Mouse (Mus musculus) hindbrain, embryonic 16.5 days (tissue): ENCODE results near the gene Fcrla. TPM values are rescaled to one million over a fixed set of nuclear protein-coding genes. Genes with fewer than 3 reads are reported as not detected.
"Not testable (repeated sequence)": the region's sequence is repeated elsewhere in the genome, so short reads cannot be mapped to it uniquely, and the experiment has no call there.

ENCODE experiments used
- ATAC-seq: fragments of 200-750 bp; cut with Nextera tagmentation; 2 replicates; pipeline ENCODE4 v1.8.0; 2017; ENCODE audit warnings: moderate TSS enrichment, moderate library complexity
- H3K27ac ChIP-seq: fragments of 300-500 bp; sonication (generic); 2 replicates; pipeline ENCODE4 v1.5.1; 2014; ENCODE audit warnings: low read depth, mild to moderate bottlenecking, control low read depth, low read length, moderate library complexity
- H3K27me3 ChIP-seq: fragments of 300-500 bp; sonication (generic); replicated peaks from 2 replicates; pipeline ENCODE4 v1.6.1; 2014; ENCODE audit warnings: low read length; ENCODE audit not compliant: control insufficient read depth, insufficient read depth
- H3K36me3 ChIP-seq: fragments of 300-500 bp; sonication (generic); 2 replicates; pipeline ENCODE4 v1.6.1; 2014; ENCODE audit warnings: mild to moderate bottlenecking, low read length, moderate library complexity, mixed read lengths; ENCODE audit not compliant: control insufficient read depth, insufficient read depth
- H3K4me1 ChIP-seq: fragments of 300-500 bp; sonication (generic); 2 replicates; pipeline ENCODE4 v1.6.1; 2014; ENCODE audit warnings: low read depth, low read length; ENCODE audit not compliant: control insufficient read depth, insufficient read depth
- H3K4me2 ChIP-seq: fragments of 300-500 bp; sonication (generic); 2 replicates; pipeline ENCODE4 v1.6.1; 2014; ENCODE audit warnings: mild to moderate bottlenecking, low read length, control low read depth, moderate library complexity
- H3K4me3 ChIP-seq: fragments of 300-500 bp; sonication (generic); 2 replicates; pipeline ENCODE4 v1.5.1; 2014; ENCODE audit warnings: mild to moderate bottlenecking, low read length, control low read depth, moderate library complexity
- H3K9ac ChIP-seq: fragments of 300-500 bp; sonication (generic); 2 replicates; pipeline ENCODE4 v1.6.1; 2014; ENCODE audit warnings: low read depth, mild to moderate bottlenecking, control low read depth, low read length, moderate library complexity
- H3K9me3 ChIP-seq: fragments of 300-500 bp; sonication (generic); 2 replicates; pipeline ENCODE4 v1.6.1; 2014; ENCODE audit warnings: mild to moderate bottlenecking, low read length, moderate library complexity; ENCODE audit not compliant: control insufficient read depth
- WGBS: fragments of 180-500 bp; shearing (Covaris S2); extraction: QIAGEN DNeasy Blood & Tissue Kit; methylation state at CpG from one replicate; pipeline ENCODE4 v1.1.7; 2014; 5-methylcytosine and 5-hydroxymethylcytosine counted together
- polyA plus RNA-seq: library from polyadenylated mRNA; unstranded; fragments of >200 nt; fragmentation: Nextera tagmentation; extraction: Ambion mirVana; gene quantifications from 2 replicates; pipeline ENCODE4 v1.2.1, GENCODE M21; 2015

Gene Fcrla
- polyA plus RNA-seq, 1 experiment from 2014 or later: not detected

DNA sequence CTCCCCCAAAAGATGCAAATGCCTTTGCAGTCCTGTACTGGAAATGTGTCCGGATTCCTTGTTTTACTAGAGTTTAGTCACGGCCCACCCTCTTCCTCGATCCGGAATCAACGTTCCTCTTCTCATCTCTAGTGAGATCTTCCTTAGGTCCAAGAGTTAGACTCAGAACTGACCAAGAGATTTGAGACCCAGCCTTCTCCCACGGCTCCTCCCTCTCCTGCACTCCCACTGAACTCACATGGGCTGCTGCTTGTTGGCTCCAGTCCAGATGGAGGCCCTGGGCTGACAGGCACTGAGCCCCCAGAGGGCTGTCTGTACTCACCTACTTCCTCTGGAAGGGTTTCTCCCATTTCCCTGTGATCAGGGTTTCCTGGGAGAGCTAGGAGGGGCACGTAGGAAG, 35.7 kb upstream of the Fcrla start:
- no peak overlapping the region for H3K9ac ChIP-seq
- H3K4me3 ChIP-seq: no peak overlapping the region
- WGBS: 80% methylated on average over 7 of the region's 7 CpGs
- no peak overlapping the region for H3K27ac ChIP-seq
- H3K4me2 ChIP-seq: no peak overlapping the region
- H3K27me3 ChIP-seq: no peaks in the 10 kb centered on the region
- no peaks in the 10 kb centered on the region for H3K9me3 ChIP-seq
- no peak for ATAC-seq
- no peaks in the 10 kb centered on the region for H3K4me1 ChIP-seq
- no peaks in the 10 kb centered on the region for H3K36me3 ChIP-seq

- H3K4me3 ChIP-seq: no peak overlapping the region
- no peak overlapping the region for H3K9ac ChIP-seq
- ATAC-seq: no peak
- 87% methylated on average over 2 of the region's 2 CpGs for WGBS
- H3K4me2 ChIP-seq: no peak overlapping the region
- H3K4me1 ChIP-seq: no peaks in the 10 kb centered on the region
- no peaks in the 10 kb centered on the region for H3K27me3 ChIP-seq
- no peaks in the 10 kb centered on the region for H3K9me3 ChIP-seq
- no peak overlapping the region for H3K27ac ChIP-seq
- H3K36me3 ChIP-seq: no peaks in the 10 kb centered on the region
These were observed 34.9 kb upstream of the Fcrla start for GRCm38 (mm10) chr1:170962301-170962700.

DNA sequence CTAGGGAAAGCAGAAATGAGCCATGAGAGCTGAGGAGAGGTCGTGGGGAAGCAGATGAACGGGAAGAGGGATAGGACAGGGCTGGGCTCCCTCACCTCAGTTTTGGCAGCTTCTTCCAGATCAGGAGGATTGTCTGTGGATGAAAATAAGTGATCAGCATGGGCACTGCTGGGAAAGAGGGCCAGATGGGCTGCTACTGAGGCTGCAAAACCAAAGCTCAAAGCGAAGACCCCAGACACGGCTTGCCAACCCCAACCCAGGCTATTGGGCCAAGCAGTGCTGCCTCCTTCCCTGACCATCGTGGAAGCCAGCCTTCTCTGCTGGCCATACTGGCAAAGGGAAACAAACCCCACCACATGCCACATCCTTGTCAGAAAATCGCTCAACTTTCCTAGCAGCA, 33.7 kb upstream of the Fcrla start:
- 74% methylated on average over 6 of the region's 6 CpGs for WGBS
- H3K4me3 ChIP-seq: no peak overlapping the region

DNA sequence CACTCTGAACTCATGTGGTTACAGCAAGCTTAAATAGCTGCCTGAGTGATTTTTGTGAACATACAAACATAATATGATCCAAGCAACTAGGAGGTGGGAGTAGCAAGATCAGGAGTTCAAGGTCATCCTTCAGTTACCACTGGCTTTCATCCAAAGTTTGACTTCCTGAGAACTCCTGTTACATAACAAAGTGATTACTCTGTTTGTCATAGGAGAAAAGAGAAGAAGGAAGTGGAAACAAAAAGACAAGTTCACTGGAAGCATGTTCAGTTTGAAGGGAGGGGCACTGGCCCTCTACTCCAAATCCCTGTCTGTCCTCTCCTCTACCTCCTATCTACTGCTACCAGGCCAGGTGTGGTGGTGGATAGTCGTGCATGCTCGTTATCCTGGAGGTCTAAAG, 32.4 kb upstream of the Fcrla start:
- Histone ChIP-seq H3K4me1 (no peaks in the 10 kb centered on the region), H3K27me3 (no peaks in the 10 kb centered on the region), H3K27ac (no peak overlapping the region), H3K9me3 (no peaks in the 10 kb centered on the region), H3K36me3 (no peaks in the 10 kb centered on the region), H3K4me2 (no peak overlapping the region), H3K9ac (no peak overlapping the region), H3K4me3 (no peak overlapping the region)
- 91% methylated on average over 2 of the region's 2 CpGs for WGBS
- no peak for ATAC-seq

More for the DNA sequence above, 33.7 kb upstream of the Fcrla start:
- H3K4me1 ChIP-seq: no peaks in the 10 kb centered on the region
- H3K9ac ChIP-seq: no peak overlapping the region
- no peaks in the 10 kb centered on the region for H3K9me3 ChIP-seq
- ATAC-seq: no peak
- H3K4me2 ChIP-seq: no peak overlapping the region
- H3K27ac ChIP-seq: no peak overlapping the region
- H3K36me3 ChIP-seq: no peaks in the 10 kb centered on the region
- no peaks in the 10 kb centered on the region for H3K27me3 ChIP-seq

DNA sequence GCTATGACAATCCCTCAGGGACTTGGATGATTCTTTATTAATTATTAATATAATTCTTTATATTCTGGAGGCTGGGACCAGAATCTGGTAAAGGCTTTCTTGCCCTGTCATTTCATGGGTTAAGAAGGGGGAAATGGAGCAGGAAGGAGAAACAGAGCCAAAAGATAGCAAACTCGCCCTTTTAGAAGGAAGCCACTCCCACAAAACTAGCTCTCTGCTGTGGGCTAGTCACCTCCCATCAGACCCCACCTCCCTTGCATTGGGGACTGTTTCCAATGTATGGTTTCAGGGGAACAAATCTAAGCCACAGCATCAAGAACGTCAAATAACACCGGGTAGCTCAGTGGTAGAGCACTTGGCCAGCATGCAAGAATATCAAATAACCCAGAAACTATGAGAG, 30.8 kb upstream of the Fcrla start:
- 68% methylated on average over 3 of the region's 3 CpGs for WGBS
- no peak overlapping the region for H3K27ac ChIP-seq
- H3K9ac ChIP-seq: no peak overlapping the region
- no peaks in the 10 kb centered on the region for H3K36me3 ChIP-seq
- no peak overlapping the region for H3K4me2 ChIP-seq
- no peaks in the 10 kb centered on the region for H3K4me1 ChIP-seq
- H3K27me3 ChIP-seq: no peaks in the 10 kb centered on the region
- no peaks in the 10 kb centered on the region for H3K9me3 ChIP-seq
- no peak for ATAC-seq
- no peak overlapping the region for H3K4me3 ChIP-seq

DNA sequence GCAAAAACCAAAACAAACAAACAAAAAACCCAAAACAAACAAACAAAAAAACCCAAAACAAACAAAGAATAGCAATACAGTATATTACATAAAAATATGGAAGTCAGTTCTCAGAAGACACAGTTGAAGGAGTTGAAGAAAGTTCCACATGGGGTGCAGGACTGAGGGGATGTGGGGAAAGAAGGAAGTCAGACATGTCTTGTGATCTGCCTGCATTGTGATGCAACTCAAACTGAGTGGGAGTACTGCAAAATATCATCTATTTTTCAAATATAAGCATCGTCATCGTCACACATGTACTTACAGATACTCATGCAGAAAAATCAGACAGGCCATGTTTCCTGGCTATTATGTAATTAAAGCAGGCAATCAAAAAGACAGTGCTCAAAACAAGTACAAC, 25.8 kb upstream of the Fcrla start:
- WGBS: 91% methylated on average over 2 of the region's 2 CpGs
- no peak for ATAC-seq
- no peak overlapping the region for H3K4me2 ChIP-seq
- no peak overlapping the region for H3K4me3 ChIP-seq
- H3K9me3 ChIP-seq: no peaks in the 10 kb centered on the region
- H3K27ac ChIP-seq: no peak overlapping the region
- H3K27me3 ChIP-seq: no peaks in the 10 kb centered on the region
- no peak overlapping the region for H3K9ac ChIP-seq
- H3K4me1 ChIP-seq: no peaks in the 10 kb centered on the region
- no peaks in the 10 kb centered on the region for H3K36me3 ChIP-seq

- no peaks in the 10 kb centered on the region; the same call in 1 of the 2 replicates for H3K9me3 ChIP-seq
- 71% methylated on average over 3 of the region's 3 CpGs for WGBS
- H3K9ac ChIP-seq: no peak overlapping the region
- no peak overlapping the region for H3K27ac ChIP-seq
- H3K4me1 ChIP-seq: no peaks in the 10 kb centered on the region
- ATAC-seq: no peak
- H3K4me3 ChIP-seq: no peak overlapping the region
- no peak overlapping the region for H3K4me2 ChIP-seq
- no peaks in the 10 kb centered on the region for H3K36me3 ChIP-seq
- H3K27me3 ChIP-seq: no peaks in the 10 kb centered on the region
These were observed 23.4 kb upstream of the Fcrla start for GRCm38 (mm10) chr1:170950772-170951171.

DNA sequence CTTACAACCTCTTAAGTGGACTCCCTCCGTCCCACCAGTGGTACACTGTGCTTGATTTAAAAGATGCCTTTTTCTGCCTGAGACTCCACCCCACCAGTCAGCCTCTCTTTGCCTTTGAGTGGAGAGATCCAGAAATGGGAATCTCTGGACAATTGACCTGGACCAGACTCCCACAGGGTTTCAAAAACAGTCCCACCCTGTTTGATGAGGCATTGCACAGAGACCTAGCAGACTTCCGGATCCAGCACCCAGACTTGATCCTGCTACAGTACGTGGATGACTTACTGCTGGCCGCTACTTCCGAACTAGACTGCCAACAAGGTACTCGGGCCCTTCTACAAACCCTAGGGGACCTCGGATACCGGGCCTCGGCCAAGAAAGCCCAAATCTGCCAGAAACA, 17.5 kb upstream of the Fcrla start:
- H3K27ac ChIP-seq, ATAC-seq, H3K4me3 ChIP-seq, H3K9ac ChIP-seq, H3K4me2 ChIP-seq, H3K27me3 ChIP-seq, H3K36me3 ChIP-seq, H3K4me1 ChIP-seq, H3K9me3 ChIP-seq: not testable (repeated sequence)
- 100% methylated on average over 3 of the region's 9 CpGs for WGBS

GRCm38 (mm10) chr1:170944151-170944550, 16.8 kb upstream of the Fcrla start:
- not testable (repeated sequence) for H3K4me1 ChIP-seq, ATAC-seq, H3K36me3 ChIP-seq, H3K9ac ChIP-seq, H3K4me3 ChIP-seq, H3K27me3 ChIP-seq, H3K9me3 ChIP-seq, H3K27ac ChIP-seq, H3K4me2 ChIP-seq
- 98% methylated on average over 9 of the region's 9 CpGs for WGBS

DNA sequence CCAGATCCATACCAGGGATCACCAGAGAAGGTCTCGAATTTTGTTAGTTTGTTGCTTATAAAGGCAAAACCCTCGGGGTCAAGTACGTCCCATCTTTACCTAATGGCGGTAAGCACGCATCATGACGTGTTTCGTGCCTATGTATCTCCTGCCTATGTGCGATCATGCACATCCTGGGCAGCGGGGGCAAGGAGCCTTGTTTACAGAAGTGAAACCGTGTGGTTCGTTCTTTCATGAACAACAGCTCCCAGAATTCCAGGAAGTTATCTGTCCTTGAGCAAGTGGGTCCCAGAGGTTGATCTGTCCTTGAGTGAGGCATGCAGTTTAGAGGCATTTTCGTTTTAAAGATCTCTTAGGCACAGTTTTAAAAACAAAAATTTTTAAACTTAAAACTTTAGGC, 11.9 kb upstream of the Fcrla start:
- H3K9ac ChIP-seq: no peak overlapping the region
- no peak overlapping the region for H3K4me2 ChIP-seq
- H3K27ac ChIP-seq: no peak overlapping the region
- peaks cover 3% of the 10 kb centered on the region; the same call in 1 of the 2 replicates for H3K9me3 ChIP-seq
- ATAC-seq: no peak
- no peaks in the 10 kb centered on the region for H3K4me1 ChIP-seq
- no peak overlapping the region for H3K4me3 ChIP-seq
- 89% methylated on average over 12 of the region's 12 CpGs for WGBS
- H3K27me3 ChIP-seq: no peaks in the 10 kb centered on the region
- H3K36me3 ChIP-seq: no peaks in the 10 kb centered on the region
